Mouse (Mus musculus): ENCODE data around the gene Suclg2.

The Suclg2 gene

GRCm38 (mm10) chr6:95718031-95718968, at the start of gene Suclg2:
Gene Suclg2, minus strand, starts transcription at chr6:95718800.
- Histone ChIP-seq H3K36me3 (ENCODE audit: insufficient read depth, low read length) (peaks cover 8% of the 10 kb centered on the region), H3K27me3 (ENCODE audit: insufficient read depth, low read length) (no peaks in the 10 kb centered on the region), H3K4me1 (replicated peaks; ENCODE audit: low read depth, low read length) (peaks cover 31% of the 10 kb centered on the region), H3K4me3 (replicated peaks; ENCODE audit: low read length) (peak within 1 kb of the TSS; percentile 91), H3K9me3 (ENCODE audit: low read length) (peaks cover 16% of the 10 kb centered on the region)
- TF ChIP-seq CTCF (conservative IDR thresholded peaks at IDR 0.05; ENCODE audit: low read length) (no peak), POU5F1 (IDR thresholded peaks at IDR 0.05; ENCODE audit: borderline replicate concordance, low read length) (no peak), NANOG (IDR thresholded peaks at IDR 0.05; ENCODE audit: borderline replicate concordance, low read length) (no peak)

DNA sequence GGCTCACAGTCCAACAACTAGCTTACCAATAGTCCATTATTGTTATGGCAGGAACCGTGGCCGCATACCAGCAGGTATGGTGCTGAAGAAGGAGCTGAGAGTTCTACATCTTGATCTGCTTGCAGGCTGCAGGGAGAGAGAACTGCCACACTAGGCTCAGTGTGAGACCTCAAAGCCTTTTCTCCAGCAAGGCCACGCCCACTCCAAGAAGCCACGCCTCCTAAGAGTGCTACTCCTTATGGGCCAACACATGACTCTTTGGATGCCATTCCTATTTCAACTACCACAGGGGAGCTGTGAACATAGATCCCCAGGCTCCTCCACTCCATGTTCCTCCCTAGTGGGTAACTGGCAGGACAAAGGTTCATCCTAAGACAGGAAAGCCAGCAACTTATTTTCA, 48.0 kb upstream of the Suclg2 start:
- TF ChIP-seq NANOG (IDR thresholded peaks at IDR 0.05; ENCODE audit: borderline replicate concordance, low read length) (no peak), CTCF (conservative IDR thresholded peaks at IDR 0.05; ENCODE audit: low read length) (no peak), POU5F1 (IDR thresholded peaks at IDR 0.05; ENCODE audit: borderline replicate concordance, low read length) (no peak)
- Histone ChIP-seq H3K27me3 (ENCODE audit: insufficient read depth, low read length) (no peaks in the 10 kb centered on the region), H3K4me3 (replicated peaks; ENCODE audit: low read length) (no peak overlapping the region), H3K9me3 (ENCODE audit: low read length) (no peaks in the 10 kb centered on the region), H3K36me3 (ENCODE audit: insufficient read depth, low read length) (no peaks in the 10 kb centered on the region), H3K4me1 (replicated peaks; ENCODE audit: low read depth, low read length) (no peaks in the 10 kb centered on the region)

- H3K9me3 ChIP-seq (ENCODE audit: low read length) = no peaks in the 10 kb centered on the region
- TF ChIP-seq NANOG (IDR thresholded peaks at IDR 0.05; ENCODE audit: borderline replicate concordance, low read length) (no peak), CTCF (conservative IDR thresholded peaks at IDR 0.05; ENCODE audit: low read length) (no peak), POU5F1 (IDR thresholded peaks at IDR 0.05; ENCODE audit: borderline replicate concordance, low read length) (no peak)
- no peaks in the 10 kb centered on the region for H3K4me1 ChIP-seq (replicated peaks; ENCODE audit: low read depth, low read length)
- no peak overlapping the region for H3K4me3 ChIP-seq (replicated peaks; ENCODE audit: low read length)
- no peaks in the 10 kb centered on the region for H3K36me3 ChIP-seq (ENCODE audit: insufficient read depth, low read length)
- no peaks in the 10 kb centered on the region for H3K27me3 ChIP-seq (ENCODE audit: insufficient read depth, low read length)
Observed at GRCm38 (mm10) chr6:95759558-95760172, 41.1 kb upstream of the Suclg2 start.

GRCm38 (mm10) chr6:95742378-95742777, 23.8 kb upstream of the Suclg2 start:
- Histone ChIP-seq H3K9me3 (ENCODE audit: low read length) (no peaks in the 10 kb centered on the region), H3K27me3 (ENCODE audit: insufficient read depth, low read length) (no peaks in the 10 kb centered on the region), H3K36me3 (ENCODE audit: insufficient read depth, low read length) (no peaks in the 10 kb centered on the region), H3K4me1 (replicated peaks; ENCODE audit: low read depth, low read length) (no peaks in the 10 kb centered on the region), H3K4me3 (replicated peaks; ENCODE audit: low read length) (no peak overlapping the region)
- TF ChIP-seq CTCF (conservative IDR thresholded peaks at IDR 0.05; ENCODE audit: low read length) (no peak), POU5F1 (IDR thresholded peaks at IDR 0.05; ENCODE audit: borderline replicate concordance, low read length) (no peak), NANOG (IDR thresholded peaks at IDR 0.05; ENCODE audit: borderline replicate concordance, low read length) (no peak)

- TF ChIP-seq POU5F1 (IDR thresholded peaks at IDR 0.05; ENCODE audit: borderline replicate concordance, low read length) (no peak), NANOG (IDR thresholded peaks at IDR 0.05; ENCODE audit: borderline replicate concordance, low read length) (no peak), CTCF (conservative IDR thresholded peaks at IDR 0.05; ENCODE audit: low read length) (no peak)
- Histone ChIP-seq H3K4me1 (replicated peaks; ENCODE audit: low read depth, low read length) (0 out of 2 replicates have a peak, but pooled peaks cover 2% of the 10 kb centered on the region), H3K4me3 (replicated peaks; ENCODE audit: low read length) (no peak overlapping the region), H3K27me3 (ENCODE audit: insufficient read depth, low read length) (no peaks in the 10 kb centered on the region), H3K9me3 (ENCODE audit: low read length) (peaks cover 6% of the 10 kb centered on the region), H3K36me3 (ENCODE audit: insufficient read depth, low read length) (no peaks in the 10 kb centered on the region)
Observed at GRCm38 (mm10) chr6:95731570-95732367, 13.2 kb upstream of the Suclg2 start.

GRCm38 (mm10) chr6:95729399-95729798, 10.8 kb upstream of the Suclg2 start:
- no peaks in the 10 kb centered on the region for H3K36me3 ChIP-seq (ENCODE audit: insufficient read depth, low read length)
- H3K9me3 ChIP-seq (ENCODE audit: low read length) = peaks cover 6% of the 10 kb centered on the region
- H3K4me3 ChIP-seq (replicated peaks; ENCODE audit: low read length) = no peak overlapping the region
- no peaks in the 10 kb centered on the region for H3K27me3 ChIP-seq (ENCODE audit: insufficient read depth, low read length)
- H3K4me1 ChIP-seq (replicated peaks; ENCODE audit: low read depth, low read length) = 0 out of 2 replicates have a peak, but pooled peaks cover 2% of the 10 kb centered on the region
- TF ChIP-seq NANOG (IDR thresholded peaks at IDR 0.05; ENCODE audit: borderline replicate concordance, low read length) (no peak), POU5F1 (IDR thresholded peaks at IDR 0.05; ENCODE audit: borderline replicate concordance, low read length) (no peak), CTCF (conservative IDR thresholded peaks at IDR 0.05; ENCODE audit: low read length) (no peak)

DNA sequence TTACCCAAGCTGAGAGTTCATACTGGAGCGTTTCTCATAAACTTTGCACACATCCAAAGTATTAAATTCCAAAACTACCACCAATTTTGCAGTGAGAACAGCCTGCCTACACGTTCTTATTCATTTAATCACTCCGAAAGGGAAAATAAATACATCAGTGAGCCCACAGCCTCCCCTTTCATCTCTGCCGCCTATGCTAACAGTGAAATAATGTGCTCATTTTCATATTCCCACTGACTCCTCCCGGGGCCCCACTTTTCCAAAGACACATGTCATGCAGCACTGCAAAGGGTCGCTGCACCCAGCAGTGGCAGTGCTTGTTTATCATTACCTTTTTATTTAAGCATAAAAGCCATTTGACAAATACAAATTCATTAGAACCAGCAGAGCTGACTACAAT, 6.7 kb upstream of the Suclg2 start:
- no peaks in the 10 kb centered on the region for H3K27me3 ChIP-seq (ENCODE audit: insufficient read depth, low read length)
- no peak overlapping the region for H3K4me3 ChIP-seq (replicated peaks; ENCODE audit: low read length)
- no peak for TF ChIP-seq POU5F1 (IDR thresholded peaks at IDR 0.05; ENCODE audit: borderline replicate concordance, low read length)
- no peak for TF ChIP-seq CTCF (conservative IDR thresholded peaks at IDR 0.05; ENCODE audit: low read length)
- TF ChIP-seq NANOG (IDR thresholded peaks at IDR 0.05; ENCODE audit: borderline replicate concordance, low read length) = no peak
- no peaks in the 10 kb centered on the region for H3K36me3 ChIP-seq (ENCODE audit: insufficient read depth, low read length)
- peaks cover 14% of the 10 kb centered on the region for H3K9me3 ChIP-seq (ENCODE audit: low read length)
- peaks cover 13% of the 10 kb centered on the region for H3K4me1 ChIP-seq (replicated peaks; ENCODE audit: low read depth, low read length)

DNA sequence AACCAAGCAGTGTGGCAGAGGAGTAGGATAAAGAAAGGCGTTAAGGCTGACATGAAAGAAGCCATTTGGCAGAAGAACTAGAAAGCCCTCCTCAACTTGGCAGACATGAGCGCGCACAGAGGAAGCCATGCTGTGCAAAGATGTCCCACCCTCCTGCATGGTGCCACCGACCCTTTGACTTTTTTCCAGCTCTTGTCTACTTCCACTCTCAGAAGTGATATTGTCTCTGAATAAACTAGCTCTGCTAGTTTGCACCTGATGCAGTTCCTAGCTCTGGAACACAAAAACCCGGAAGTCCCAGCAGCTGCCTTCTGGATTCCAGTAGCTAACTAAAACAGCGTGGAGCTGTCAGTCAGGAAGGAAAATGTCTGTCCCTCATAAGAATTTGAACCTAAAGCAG, 4.8 kb upstream of the Suclg2 start:
- TF ChIP-seq NANOG (IDR thresholded peaks at IDR 0.05; ENCODE audit: borderline replicate concordance, low read length) (no peak), POU5F1 (IDR thresholded peaks at IDR 0.05; ENCODE audit: borderline replicate concordance, low read length) (no peak), CTCF (conservative IDR thresholded peaks at IDR 0.05; ENCODE audit: low read length) (no peak)
- H3K9me3 ChIP-seq (ENCODE audit: low read length) = peaks cover 16% of the 10 kb centered on the region

More for the DNA sequence above, 4.8 kb upstream of the Suclg2 start:
- peaks cover 19% of the 10 kb centered on the region for H3K4me1 ChIP-seq (replicated peaks; ENCODE audit: low read depth, low read length)
- H3K4me3 ChIP-seq (replicated peaks; ENCODE audit: low read length) = no peak overlapping the region
- H3K27me3 ChIP-seq (ENCODE audit: insufficient read depth, low read length) = no peaks in the 10 kb centered on the region
- H3K36me3 ChIP-seq (ENCODE audit: insufficient read depth, low read length) = no peaks in the 10 kb centered on the region

Measured in E14TG2a.4 (cell line).